Mouse (Mus musculus): ENCODE results near the gene Rab3c. TPM values are rescaled to one million over a fixed set of nuclear protein-coding genes. Genes with fewer than 3 reads are reported as not detected.

Rab3c gene
- 57.1 and 58.8 TPM in 2 replicates for polyA plus RNA-seq (2012; rRNA removed)

GRCm38 (mm10) chr13:110280563-110281144 lies at the start of gene Rab3c:
Gene Rab3c, minus strand, starts transcription at chr13:110280996.

Other genes with a start within 250 kb of the Rab3c start
- 0.05 TPM in 1 of 2 replicates, not detected in the other for gene Gapt, start 76.2 kb upstream of the Rab3c start, polyA plus RNA-seq (2012; rRNA removed)
- gene Plk2, start 114.0 kb upstream of the Rab3c start, polyA plus RNA-seq (2012; rRNA removed): 89.8 and 106 TPM in 2 replicates

Measured in central nervous system, embryonic 18 days (tissue).